Mouse (Mus musculus) urinary bladder, adult 2 months (tissue): ENCODE measurements around the gene Scn1b. TPM values are rescaled to one million over a fixed set of nuclear protein-coding genes. Genes with fewer than 3 reads are reported as not detected.

Source experiments
- DNase-seq: peaks from one replicate; pipeline ENCODE4 v3.0.0; 2022; ENCODE audit warnings: low spot score
- polyA plus RNA-seq: library from polyadenylated mRNA; depleted of rRNA; stranded (reverse); fragments of >200 nt; gene quantifications from 2 replicates; pipeline ENCODE4 v1.2.3, GENCODE M21; 2012

Gene Scn1b
- polyA plus RNA-seq, 1 experiment, result 49.1 TPM

DNA sequence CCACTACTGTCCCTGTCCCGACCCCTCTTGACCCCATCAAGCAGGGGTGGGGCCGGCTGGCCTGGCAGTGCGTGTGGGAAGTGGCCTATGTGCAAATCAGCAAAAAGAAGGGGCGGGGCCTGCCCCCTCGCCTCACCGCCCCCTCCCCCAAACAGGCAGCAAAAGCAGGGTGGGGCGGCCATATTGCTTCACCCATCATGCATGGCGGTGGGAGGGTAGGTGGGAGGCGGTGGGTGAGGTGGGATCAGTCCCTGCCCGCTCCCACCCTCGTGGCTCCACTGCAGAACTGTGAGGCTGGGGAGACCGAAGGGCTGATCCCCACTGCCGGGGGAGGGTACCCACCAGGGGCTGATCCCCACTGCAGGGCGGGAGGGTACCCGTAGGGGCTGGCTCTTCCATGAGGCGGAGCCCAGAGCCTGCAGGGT is 10.1 kb downstream of the Scn1b start:
- DNase-seq, result no peak

DNA sequence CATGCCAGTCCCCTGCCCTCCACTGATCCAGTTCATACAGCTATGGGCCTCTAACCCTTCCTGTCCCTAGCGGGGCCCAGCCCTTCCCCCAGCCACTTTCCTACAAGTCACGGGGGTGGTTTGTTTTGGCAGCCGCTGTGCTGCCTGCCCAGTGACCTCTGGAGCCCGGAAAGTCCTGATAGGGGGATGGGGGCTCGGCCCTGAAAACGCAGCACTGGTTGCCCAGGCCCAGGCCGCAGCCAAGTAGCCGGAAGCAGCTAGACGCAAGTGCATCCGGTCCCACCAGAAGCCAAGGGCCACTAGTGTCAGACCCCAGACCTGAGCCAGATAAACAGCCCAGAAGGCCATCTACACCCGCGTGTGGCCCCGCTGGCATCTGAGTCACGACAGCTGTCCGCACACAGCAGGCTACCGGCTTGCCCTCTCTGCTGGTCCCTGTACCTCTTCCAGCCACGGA is 11.2 kb downstream of the Scn1b start:
- DNase-seq, result no peak

GRCm38 (mm10) chr7:31115182-31115581 is 11.6 kb downstream of the Scn1b start, which contains the start of gene Hpn:
Gene Hpn (minus strand): TSS chr7:31115290.
- DNase-seq, result no peak

DNA sequence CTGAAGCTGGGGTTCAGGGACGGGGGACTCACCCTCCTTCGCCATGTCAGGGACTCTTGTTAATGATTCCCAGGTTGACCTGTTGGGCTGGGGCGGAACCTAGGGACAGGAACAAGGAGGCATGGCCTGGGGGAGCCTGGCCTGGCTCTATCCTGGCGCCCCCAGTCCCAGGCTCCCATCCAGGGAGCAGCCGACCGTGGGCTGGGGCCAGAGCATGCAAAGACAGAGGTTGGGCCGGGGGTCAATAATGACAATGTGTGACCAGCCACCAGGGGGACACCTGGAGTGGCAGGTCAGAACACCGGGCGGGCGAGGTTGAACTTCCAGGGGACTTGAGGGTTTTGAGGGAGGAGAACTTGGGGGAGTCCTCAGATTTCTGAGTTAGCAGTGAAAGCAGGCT is 12.2 kb downstream of the Scn1b start:
- DNase-seq, result no peak

DNA sequence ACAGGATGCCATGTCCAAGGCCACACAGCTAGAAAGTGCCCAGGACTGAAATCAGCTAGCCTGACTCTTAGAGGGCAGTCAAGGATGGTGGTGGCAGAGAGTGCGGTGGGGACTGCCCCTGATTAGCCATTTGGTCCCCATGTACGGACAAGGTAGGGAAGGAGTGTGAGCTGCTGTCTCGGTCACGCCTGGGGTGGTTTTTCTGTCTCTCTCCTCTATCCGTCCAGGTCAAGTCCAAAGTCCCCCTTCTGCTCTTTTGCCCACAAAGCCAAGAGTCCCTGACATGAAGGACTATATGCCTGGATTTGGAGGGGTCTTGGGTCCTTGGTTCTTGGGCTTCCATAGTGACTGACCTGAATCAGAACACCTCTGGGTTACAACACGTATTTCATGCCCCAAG is 13.0 kb downstream of the Scn1b start:
- DNase-seq, result no peak

- DNase-seq, result no peak
These were observed 14.8 kb downstream of the Scn1b start for GRCm38 (mm10) chr7:31112036-31112435.

DNA sequence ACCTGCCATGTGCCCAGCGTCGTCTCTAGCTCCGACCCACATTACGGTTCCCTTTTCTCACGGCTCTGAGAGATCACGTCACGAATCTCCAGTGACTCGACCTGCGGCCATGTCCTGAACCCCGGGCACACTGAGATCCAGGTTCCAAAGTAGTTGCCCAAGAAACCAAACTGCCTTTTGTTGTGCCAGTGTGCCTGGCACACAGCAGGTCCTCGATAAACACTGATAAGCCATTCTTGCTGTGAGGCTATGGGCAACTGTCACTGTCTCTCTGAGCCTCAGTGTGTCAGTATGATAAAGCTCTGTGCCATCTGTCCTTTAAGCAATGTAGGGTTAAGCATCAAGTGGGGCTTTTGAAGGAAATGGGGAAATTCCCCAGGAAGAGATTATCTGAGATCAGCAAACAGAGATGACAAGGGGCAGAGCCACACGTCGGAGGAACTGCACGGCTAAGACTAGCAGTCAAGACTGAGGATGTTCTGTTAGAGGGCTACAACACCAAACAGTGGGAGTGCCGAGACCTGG is 15.9 kb downstream of the Scn1b start:
- DNase-seq, result no peak

GRCm38 (mm10) chr7:31109796-31110195 is 17.0 kb downstream of the Scn1b start:
- DNase-seq, result no peak

DNA sequence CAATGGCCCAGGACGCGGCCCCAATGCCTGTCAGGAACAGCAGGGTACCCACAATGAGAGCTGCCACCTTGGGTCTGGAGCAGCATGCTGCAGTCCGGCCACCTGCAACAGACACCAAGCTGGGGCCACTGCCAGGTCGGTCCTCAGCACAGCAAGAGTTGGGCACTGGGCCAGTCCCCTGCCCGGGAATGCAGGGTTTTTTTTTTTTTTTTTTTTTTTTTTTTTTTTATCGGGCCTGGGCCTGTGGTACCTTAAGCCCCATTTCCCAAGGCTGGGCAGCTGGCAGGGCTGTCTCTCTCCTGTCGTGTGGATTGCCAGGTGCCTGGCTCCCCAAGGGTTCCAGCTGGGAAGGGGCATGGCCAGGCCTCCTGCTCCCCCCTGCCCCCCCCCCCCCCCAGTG is 17.7 kb downstream of the Scn1b start:
- DNase-seq, result no peak

- DNase-seq, result no peak
These were observed 19.0 kb downstream of the Scn1b start for GRCm38 (mm10) chr7:31107781-31108180.

DNA sequence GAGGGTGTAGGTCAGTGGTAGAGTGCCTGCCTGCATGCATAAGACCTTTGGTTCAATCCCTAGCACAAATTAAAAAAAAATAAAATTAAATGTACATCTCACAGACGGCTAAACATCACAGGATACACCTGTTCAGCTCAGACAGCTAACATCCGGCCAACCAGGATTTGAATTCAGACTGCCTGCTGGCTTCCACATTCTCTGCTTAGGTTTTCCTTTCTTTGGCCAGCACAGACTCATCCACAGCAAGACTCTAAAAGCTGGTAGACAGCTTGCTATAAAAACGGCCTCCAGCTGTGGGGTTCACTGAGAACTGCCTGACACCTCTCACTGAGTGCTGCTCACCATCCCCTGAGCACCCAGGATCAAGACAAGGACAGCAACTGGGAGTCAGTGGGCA is 20.6 kb downstream of the Scn1b start:
- no peak for DNase-seq

GRCm38 (mm10) chr7:31105061-31105768 is 21.6 kb downstream of the Scn1b start:
- DNase-seq, result no peak

DNA sequence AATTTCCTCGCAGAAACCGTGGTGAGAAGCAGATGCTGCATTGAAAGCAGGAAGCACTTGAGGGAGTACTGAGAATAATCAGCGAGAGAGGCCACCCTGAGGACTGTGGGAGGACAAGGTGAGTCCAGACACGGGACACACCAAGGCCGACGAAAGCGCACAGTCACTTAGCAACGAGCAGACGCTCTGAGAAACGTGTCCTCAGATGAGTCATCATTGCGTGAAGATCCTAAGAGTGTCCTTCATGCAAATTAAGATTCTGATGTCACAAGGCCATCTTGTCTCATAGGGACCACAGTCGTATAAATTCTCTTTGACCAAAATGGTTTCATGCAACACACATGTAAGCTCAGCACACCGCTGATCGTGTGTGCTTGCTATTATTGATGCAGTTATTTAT is 26.0 kb downstream of the Scn1b start:
- DNase-seq, result no peak

- DNase-seq, result no peak
These were observed 27.2 kb downstream of the Scn1b start for GRCm38 (mm10) chr7:31099612-31099982.

DNA sequence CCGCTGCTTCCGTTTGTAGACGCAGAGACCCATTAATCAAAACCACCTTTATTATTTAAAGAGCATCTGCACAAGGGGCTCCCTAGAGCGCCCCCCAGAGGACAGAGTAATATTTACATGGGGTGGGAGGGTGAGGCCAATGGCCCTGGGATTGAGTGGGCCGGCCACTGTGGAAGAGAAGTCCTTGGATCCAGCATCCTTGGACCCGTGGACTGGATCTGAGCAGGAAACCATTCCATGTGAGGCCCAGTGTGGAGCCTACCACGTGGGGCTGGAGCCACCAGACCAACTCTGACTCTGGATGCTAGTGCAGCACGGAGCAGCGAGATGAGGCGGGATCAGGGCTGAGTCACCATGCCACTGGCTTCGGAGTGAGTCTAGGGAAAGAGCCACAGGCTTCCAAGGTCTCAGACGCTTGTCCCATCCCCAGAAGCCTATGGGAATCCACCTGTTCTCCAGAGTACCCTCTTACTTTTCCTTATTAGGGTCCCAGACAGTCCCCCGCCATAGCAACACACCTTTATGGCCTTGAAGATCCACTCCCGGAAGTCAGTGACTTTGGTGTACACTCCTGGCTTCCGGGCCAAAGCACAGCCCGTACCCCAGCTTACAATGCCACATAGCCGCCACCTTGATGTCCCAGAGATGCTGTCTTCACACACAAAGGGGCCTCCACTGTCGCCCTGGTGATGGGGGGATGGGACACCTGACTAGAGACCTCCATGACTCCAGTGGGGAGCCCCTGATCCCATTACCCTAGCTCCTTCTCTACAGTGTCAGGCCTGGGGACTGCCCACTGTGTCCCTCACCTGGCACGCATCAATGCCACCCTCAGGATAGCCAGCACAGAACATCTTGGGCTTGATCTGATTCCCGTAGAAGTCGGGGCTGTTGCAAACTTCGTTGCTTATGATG is 27.8 kb downstream of the Scn1b start:
- no peak for DNase-seq

DNA sequence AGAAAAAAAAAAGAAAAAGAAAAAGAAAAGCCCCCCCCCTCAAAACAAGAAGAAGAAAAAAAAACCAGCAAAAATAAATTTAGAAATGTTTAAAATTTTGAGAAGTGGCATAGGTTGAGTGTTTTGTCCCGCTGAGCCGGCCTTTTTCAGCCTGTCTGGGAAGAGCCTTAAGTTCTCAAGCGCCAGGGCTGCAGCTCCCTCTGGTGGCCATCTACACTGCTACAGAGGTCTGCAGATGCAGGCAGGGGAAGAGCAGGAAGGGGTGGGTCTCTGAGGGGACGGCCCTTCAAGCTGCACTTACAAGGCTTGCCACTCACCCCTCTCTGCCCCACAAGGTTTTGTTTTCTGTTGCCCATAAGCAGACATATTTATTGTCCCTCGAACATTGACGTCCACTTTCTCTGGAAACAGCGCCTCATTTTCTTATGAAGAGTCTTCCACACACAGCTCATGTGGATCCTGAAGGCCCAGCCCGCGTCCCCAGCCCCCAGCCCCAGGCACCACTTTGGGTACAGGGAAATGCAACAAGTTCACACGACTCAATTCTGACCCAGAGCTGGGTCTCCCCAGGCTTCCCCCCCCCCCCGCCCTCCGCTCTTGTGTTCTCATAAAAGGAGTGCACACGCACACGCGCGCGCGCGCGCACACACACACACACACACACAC is 29.1 kb downstream of the Scn1b start:
- DNase-seq, result peak; percentile 71

DNA sequence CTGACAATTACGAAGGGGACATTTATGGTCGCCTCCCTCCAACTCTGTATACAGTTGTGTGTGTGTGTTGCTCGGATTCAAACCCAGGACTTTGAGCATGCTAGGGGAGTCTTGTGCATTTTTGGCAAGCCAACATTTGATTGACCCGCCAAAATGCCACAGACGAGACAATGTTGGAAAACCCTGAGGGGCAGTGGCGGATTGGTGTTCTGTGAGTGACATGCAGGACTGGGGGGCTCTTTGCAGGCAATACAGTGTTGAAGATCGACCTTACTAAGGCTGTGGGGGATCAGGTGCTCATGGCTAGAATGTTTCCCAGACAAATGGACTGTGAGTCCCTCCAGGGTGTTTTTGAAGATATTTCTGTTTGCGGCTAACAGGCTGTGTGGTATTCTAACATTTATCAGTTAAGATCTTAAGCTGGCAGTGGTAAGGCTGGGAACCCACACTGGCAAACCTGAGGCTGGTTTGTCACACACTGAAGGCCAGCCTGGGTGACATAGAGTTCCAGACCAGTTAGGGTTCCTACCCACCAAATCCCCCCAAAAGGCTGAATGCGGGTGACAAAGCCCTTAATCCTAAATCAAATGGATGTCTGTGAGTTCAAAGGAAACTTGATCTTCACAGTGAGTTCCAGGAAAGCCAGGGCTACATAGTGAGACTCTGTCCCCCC is 29.8 kb downstream of the Scn1b start:
- no peak for DNase-seq

DNA sequence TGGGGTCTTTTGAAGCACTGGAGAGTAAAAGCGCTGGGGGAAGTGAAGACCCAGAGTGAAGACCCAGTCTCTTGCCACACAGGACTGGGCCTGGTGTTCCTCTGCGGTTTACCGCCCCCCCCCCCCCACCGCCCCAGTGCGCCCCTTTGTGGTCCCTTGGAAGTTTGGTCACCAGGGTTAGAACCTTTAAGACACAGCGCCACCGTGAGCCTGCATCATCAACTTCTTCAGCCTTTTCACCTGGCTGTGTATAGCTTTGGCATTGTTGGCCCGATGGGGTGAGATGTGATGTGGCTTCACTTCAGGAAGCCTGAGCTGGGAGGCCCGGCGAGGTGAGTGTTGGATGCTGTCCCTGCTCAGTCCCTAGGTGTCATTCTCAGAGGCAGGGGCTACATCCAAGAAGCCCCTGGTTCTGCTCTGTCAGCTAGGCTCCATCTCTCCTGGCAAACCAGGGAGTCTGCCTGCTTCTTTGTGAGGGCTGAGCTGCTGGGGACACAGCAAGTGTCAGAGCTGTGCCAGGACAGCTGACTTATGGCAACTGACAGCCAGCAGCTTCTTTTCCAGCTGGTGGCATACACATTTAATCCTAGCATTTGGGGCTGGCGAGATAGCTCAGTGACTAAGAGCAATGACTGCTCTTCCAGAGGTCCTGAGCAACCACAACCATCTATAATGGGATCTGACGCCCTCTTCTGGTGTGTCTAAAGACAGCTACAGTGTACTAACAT is 31.9 kb downstream of the Scn1b start:
- DNase-seq, result no peak

DNA sequence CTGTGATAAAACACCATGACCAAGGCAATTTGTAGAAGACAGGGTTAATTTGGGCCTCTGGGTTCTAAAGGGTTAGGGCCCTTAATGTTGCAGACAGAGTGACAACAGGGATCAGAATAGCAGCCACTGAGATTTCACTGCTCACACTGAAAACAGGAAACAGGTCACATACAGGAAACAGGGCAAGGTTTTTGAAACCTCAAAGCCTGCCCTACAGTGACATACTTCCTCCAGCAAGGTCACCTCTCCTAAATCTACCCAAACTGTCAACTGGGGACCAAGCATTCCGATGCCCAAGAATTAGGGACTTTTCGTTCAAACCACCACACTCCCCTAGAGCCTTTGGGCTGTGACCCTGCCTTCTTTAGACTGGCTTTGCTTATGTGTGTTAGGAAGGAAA is 37.1 kb downstream of the Scn1b start:
- no peak for DNase-seq

DNA sequence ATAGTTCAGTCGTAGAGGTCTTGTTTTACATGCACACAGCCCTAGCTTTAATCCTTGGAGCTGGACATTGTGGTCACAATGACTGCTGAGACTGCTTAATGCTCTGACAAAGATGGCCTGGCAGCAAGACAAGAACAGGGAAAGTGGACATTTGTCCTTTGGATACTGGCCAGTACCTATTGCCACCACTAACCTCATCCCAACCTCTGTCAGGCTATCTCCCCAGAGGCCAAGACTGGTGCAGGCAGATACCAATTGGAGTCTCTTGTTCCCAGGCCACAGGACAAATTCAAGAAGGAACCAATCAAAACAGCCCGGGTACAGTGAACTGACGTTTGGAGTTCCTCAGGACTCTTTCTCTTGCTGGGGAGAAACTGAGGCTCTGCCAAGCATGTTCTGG is 38.6 kb downstream of the Scn1b start:
- no peak for DNase-seq

GRCm38 (mm10) chr7:31087262-31087661 is 39.5 kb downstream of the Scn1b start:
- no peak for DNase-seq
